ENCODE assay signal across 9 mouse cellular contexts in genomic region chr15:11801863-11802722, GRCm38 (mm10).
DNase-seq lines count a peak whose midpoint lies in the region; ATAC-seq and TF ChIP-seq lines count a peak whose summit lies in the region.
"Had no signal": no experiment of that assay in that cellular context is flagged by ENCODE, and none has a peak within 500 bp of the region (broad histone marks: within the 10 kb centered on the region; RNA-seq: fewer than 3 reads in every experiment).

No protein-coding gene starts in this region.

- no peaks in the 10 kb centered on the region for H3K27me3 ChIP-seq in kidney, postnatal 0 days (ENCODE audit: insufficient read depth, low read length)
- H3K27me3 ChIP-seq in lung, postnatal 0 days (replicated peaks; ENCODE audit: insufficient read depth, low read length), result no peaks in the 10 kb centered on the region
- no peaks in the 10 kb centered on the region for H3K27me3 ChIP-seq in stomach, postnatal 0 days (ENCODE audit: control insufficient read depth, insufficient read depth, low read length)
- H3K27me3 ChIP-seq: embryonic facial prominence, embryonic 15.5 days had no signal

- no peak for DNase-seq in frontal cortex, postnatal 25 days (ENCODE audit: low spot score in 2 of 2)
- peak; percentile 26 to 32 for DNase-seq in adrenal gland, adult 18-20 months (ENCODE audit: low spot score in 2 of 2)
- peak; percentile 9 for DNase-seq in gastrocnemius, postnatal 25 days
- DNase-seq in kidney, postnatal 0 days (ENCODE audit: low spot score), result peak; percentile 58
- DNase-seq in lung, postnatal 0 days (ENCODE audit: low spot score), result peak; percentile 86
- peak; percentile 21 for DNase-seq in stomach, postnatal 0 days (ENCODE audit: low spot score)
- no peak for DNase-seq in urinary bladder, postnatal 10 days (ENCODE audit: low spot score)

- H3K4me3 ChIP-seq in kidney, postnatal 0 days (replicated peaks; ENCODE audit: low read depth, low read length), result no peak overlapping the region
- H3K4me3 ChIP-seq in lung, postnatal 0 days (ENCODE audit: low read depth, low read length), result 0 out of 2 replicates have a peak overlapping the region, but pooled peaks have one; percentile 4
- H3K4me3 ChIP-seq in stomach, postnatal 0 days (ENCODE audit: low read depth, low read length), result no peak overlapping the region
- H3K4me3 ChIP-seq: embryonic facial prominence, embryonic 15.5 days had no signal

- no peak overlapping the region for H3K9ac ChIP-seq in kidney, postnatal 0 days (ENCODE audit: low read depth, low read length)
- no peak overlapping the region for H3K9ac ChIP-seq in lung, postnatal 0 days (replicated peaks; ENCODE audit: low read depth)
- H3K9ac ChIP-seq in stomach, postnatal 0 days (ENCODE audit: low read length), result no peak overlapping the region
- H3K9ac ChIP-seq: embryonic facial prominence, embryonic 15.5 days had no signal

- ATAC-seq in frontal cortex, adult (ENCODE audit: low TSS enrichment), result peak; percentile 52; the same call in 1 of the 2 replicates
- no peak for ATAC-seq in kidney, postnatal 0 days (replicated peaks; ENCODE audit: low FRiP score, low read depth)
- ATAC-seq in lung, postnatal 0 days, result peak; percentile 92
- no peak for ATAC-seq in stomach, postnatal 0 days (ENCODE audit: low FRiP score, low TSS enrichment)

- H3K4me2 ChIP-seq in kidney, postnatal 0 days (ENCODE audit: low read length), result no peak overlapping the region
- H3K4me2 ChIP-seq in lung, postnatal 0 days (replicated peaks; ENCODE audit: low read depth, low read length), result peak overlapping the region; percentile 28; the same call in 1 of the 2 replicates
- no peak overlapping the region; the same call in 1 of the 2 replicates for H3K4me2 ChIP-seq in stomach, postnatal 0 days (replicated peaks; ENCODE audit: low read depth)
- H3K4me2 ChIP-seq: embryonic facial prominence, embryonic 15.5 days had no signal

- no peak for TF ChIP-seq CTCF in kidney, postnatal 0 days (IDR thresholded peaks at IDR 0.05; ENCODE audit: low read depth)
- TF ChIP-seq CTCF in lung, postnatal 0 days (IDR thresholded peaks at IDR 0.05), result no peak
- no peak for TF ChIP-seq CTCF in stomach, postnatal 0 days (IDR thresholded peaks at IDR 0.05; ENCODE audit: low read depth)

- no peaks in the 10 kb centered on the region for H3K36me3 ChIP-seq in kidney, postnatal 0 days (ENCODE audit: insufficient read depth, low read length)
- H3K36me3 ChIP-seq in lung, postnatal 0 days (ENCODE audit: insufficient read depth, low read length), result no peaks in the 10 kb centered on the region
- H3K36me3 ChIP-seq in stomach, postnatal 0 days (ENCODE audit: control insufficient read depth, insufficient read depth, low read length), result no peaks in the 10 kb centered on the region
- H3K36me3 ChIP-seq: embryonic facial prominence, embryonic 15.5 days had no signal

- H3K27ac ChIP-seq in kidney, postnatal 0 days, result no peak overlapping the region
- peak overlapping the region; percentile 71 for H3K27ac ChIP-seq in lung, postnatal 0 days (ENCODE audit: low read length)
- peak overlapping the region; percentile 63 for H3K27ac ChIP-seq in stomach, postnatal 0 days (replicated peaks)
- H3K27ac ChIP-seq: embryonic facial prominence, embryonic 15.5 days had no signal

- TF ChIP-seq EP300 in lung, postnatal 0 days (IDR thresholded peaks at IDR 0.05), result peak; percentile 96
- no peak for TF ChIP-seq EP300 in stomach, postnatal 0 days (optimal IDR thresholded peaks at IDR 0.05)

- H3K4me1 ChIP-seq in kidney, postnatal 0 days (replicated peaks; ENCODE audit: insufficient read depth, low read length), result peaks cover 7% of the 10 kb centered on the region; the same call in 1 of the 2 replicates
- peaks cover 4% of the 10 kb centered on the region; the same call in 1 of the 2 replicates for H3K4me1 ChIP-seq in lung, postnatal 0 days (ENCODE audit: insufficient read depth, low read depth, low read length)
- H3K4me1 ChIP-seq in stomach, postnatal 0 days (replicated peaks; ENCODE audit: control insufficient read depth, insufficient read depth), result no peaks in the 10 kb centered on the region

- WGBS in kidney, postnatal 0 days, result 53% methylated on average over 13 of the region's 13 CpGs
- 7% methylated on average over 13 of the region's 13 CpGs for WGBS in lung, postnatal 0 days
- WGBS in stomach, postnatal 0 days, result 12% methylated on average over 13 of the region's 13 CpGs

- no peaks in the 10 kb centered on the region for H3K9me3 ChIP-seq in kidney, postnatal 0 days (replicated peaks; ENCODE audit: low read length)
- no peaks in the 10 kb centered on the region for H3K9me3 ChIP-seq in lung, postnatal 0 days (ENCODE audit: low read length)
- H3K9me3 ChIP-seq in stomach, postnatal 0 days (ENCODE audit: control insufficient read depth, low read length), result no peaks in the 10 kb centered on the region
- H3K9me3 ChIP-seq: embryonic facial prominence, embryonic 15.5 days had no signal

Comparison
In these comparisons a context has a peak if more than half of its experiments do, and no peak if none do; other contexts are left out.
1. ATAC-seq: peak in frontal cortex, adult (single experiment) and lung, postnatal 0 days (single experiment); none in kidney, postnatal 0 days (single experiment) and stomach, postnatal 0 days (single experiment).
2. DNase-seq: peak in adrenal gland, adult 18-20 months (2 of 2), gastrocnemius, postnatal 25 days (single experiment), kidney, postnatal 0 days (single experiment), lung, postnatal 0 days (single experiment) and stomach, postnatal 0 days (single experiment); none in frontal cortex, postnatal 25 days (0 of 2) and urinary bladder, postnatal 10 days (single experiment).